Mouse (Mus musculus): ENCODE data around the gene Rbm15.

Gene Rbm15

GRCm38 (mm10) chr3:107333381-107334201 is at the start of gene Rbm15:
Gene Rbm15, minus strand, starts transcription at chr3:107333673.
- DNase-seq (ENCODE audit: low spot score): peak; percentile 99

GRCm38 (mm10) chr3:107379422-107379821 is 45.9 kb upstream of the Rbm15 start:
- peak; percentile 69 for DNase-seq (ENCODE audit: low spot score)

- DNase-seq (ENCODE audit: low spot score): no peak
Observed at GRCm38 (mm10) chr3:107378626-107379025, 45.2 kb upstream of the Rbm15 start.

- DNase-seq (ENCODE audit: low spot score): no peak
Observed at GRCm38 (mm10) chr3:107374948-107375664, 41.6 kb upstream of the Rbm15 start.

- DNase-seq (ENCODE audit: low spot score): no peak
Observed at GRCm38 (mm10) chr3:107369156-107369555, 35.7 kb upstream of the Rbm15 start.

- no peak for DNase-seq (ENCODE audit: low spot score)
Observed at GRCm38 (mm10) chr3:107367938-107368599, 34.6 kb upstream of the Rbm15 start.

GRCm38 (mm10) chr3:107365341-107365740 is 31.9 kb upstream of the Rbm15 start:
- no peak for DNase-seq (ENCODE audit: low spot score)

- DNase-seq (ENCODE audit: low spot score): no peak
Observed at GRCm38 (mm10) chr3:107363391-107363790, 29.9 kb upstream of the Rbm15 start.

- no peak for DNase-seq (ENCODE audit: low spot score)
Observed at GRCm38 (mm10) chr3:107360341-107360740, 26.9 kb upstream of the Rbm15 start.

- DNase-seq (ENCODE audit: low spot score): no peak
Observed at GRCm38 (mm10) chr3:107357700-107358234, 24.3 kb upstream of the Rbm15 start.

- peak; percentile 69 for DNase-seq (ENCODE audit: low spot score)
Observed at GRCm38 (mm10) chr3:107356964-107357441, 23.5 kb upstream of the Rbm15 start.

GRCm38 (mm10) chr3:107355618-107356260 is 22.3 kb upstream of the Rbm15 start:
- no peak for DNase-seq (ENCODE audit: low spot score)

- no peak for DNase-seq (ENCODE audit: low spot score)
Observed at GRCm38 (mm10) chr3:107351706-107352105, 18.2 kb upstream of the Rbm15 start.

GRCm38 (mm10) chr3:107349006-107349405 is 15.5 kb upstream of the Rbm15 start:
- peak; percentile 72 for DNase-seq (ENCODE audit: low spot score)

GRCm38 (mm10) chr3:107345033-107345725 is 11.7 kb upstream of the Rbm15 start:
- DNase-seq (ENCODE audit: low spot score): no peak

GRCm38 (mm10) chr3:107343971-107344370 is 10.5 kb upstream of the Rbm15 start:
- no peak for DNase-seq (ENCODE audit: low spot score)

- DNase-seq (ENCODE audit: low spot score): no peak
Observed at GRCm38 (mm10) chr3:107334202-107334934, 895 bp upstream of the Rbm15 start.

- DNase-seq (ENCODE audit: low spot score): peak; percentile 98
Observed at GRCm38 (mm10) chr3:107332960-107333380, 503 bp downstream of the Rbm15 start.

- peak; percentile 65 for DNase-seq (ENCODE audit: low spot score)
Observed at GRCm38 (mm10) chr3:107332127-107332959, 1.1 kb downstream of the Rbm15 start.

All from testis, postnatal 14 days (tissue).